Comparison of ENCODE assay signal across 12 mouse cellular contexts in genomic region chr6:38983060-38983459, GRCm38 (mm10).
DNase-seq lines count a peak whose midpoint lies in the region; ATAC-seq and TF ChIP-seq lines count a peak whose summit lies in the region.
"Had no signal": no experiment of that assay in that cellular context is flagged by ENCODE, and none has a peak within 500 bp of the region (broad histone marks: within the 10 kb centered on the region; RNA-seq: fewer than 3 reads in every experiment).

No protein-coding gene starts in this region.

- peak; percentile 13 for DNase-seq in forebrain, embryonic 14.5 days (ENCODE audit: low spot score)
- DNase-seq in left cerebral cortex, postnatal 14 days (ENCODE audit: low spot score in 2 of 2): peak; percentile 16 to 27
- no peak for DNase-seq in left cerebral cortex, adult 2 months (ENCODE audit: extremely low spot score in 1 of 2, low spot score in 2 of 2)
- DNase-seq in kidney, adult 18-20 months: peak; percentile 76
- DNase-seq in kidney, postnatal 36 days: peak; percentile 77 to 81
- no peak for DNase-seq in heart, adult 2 months
- no peak for DNase-seq in neural tube, embryonic 10.5 days (ENCODE audit: extremely low spot score, low spot score)
- DNase-seq: adrenal gland, adult 8-10 months; heart, postnatal 14 days; thymus, postnatal 25 days had no signal

- TF ChIP-seq POLR2A in heart, adult 2 months (IDR thresholded peaks at IDR 0.05; ENCODE audit: insufficient read depth, low read depth, low read length): no peak

- H3K4me2 ChIP-seq in forebrain, embryonic 14.5 days (ENCODE audit: low read length): no peak overlapping the region
- no peak overlapping the region for H3K4me2 ChIP-seq in forebrain, embryonic 15.5 days (replicated peaks)
- H3K4me2 ChIP-seq: embryonic facial prominence, embryonic 12.5 days had no signal

- H3K27ac ChIP-seq in forebrain, embryonic 14.5 days (ENCODE audit: low read depth, low read length): no peak overlapping the region
- no peak overlapping the region for H3K27ac ChIP-seq in forebrain, embryonic 15.5 days (replicated peaks)
- no peak overlapping the region for H3K27ac ChIP-seq in left cerebral cortex, adult 2 months
- no peak overlapping the region for H3K27ac ChIP-seq in heart, adult 2 months
- H3K27ac ChIP-seq: embryonic facial prominence, embryonic 12.5 days had no signal

- no peak for ATAC-seq in forebrain, embryonic 14.5 days
- ATAC-seq in forebrain, embryonic 15.5 days (replicated peaks): no peak

- H3K79me2 ChIP-seq in heart, adult 2 months (replicated peaks; ENCODE audit: control insufficient read depth, insufficient read depth, low read length): no peaks in the 10 kb centered on the region

- H3K4me1 ChIP-seq in forebrain, embryonic 14.5 days (ENCODE audit: control insufficient read depth, insufficient read depth, low read length): no peaks in the 10 kb centered on the region
- H3K4me1 ChIP-seq in forebrain, embryonic 15.5 days: no peaks in the 10 kb centered on the region
- H3K4me1 ChIP-seq in heart, adult 2 months (ENCODE audit: control insufficient read depth, insufficient read depth, low read length): no peaks in the 10 kb centered on the region
- H3K4me1 ChIP-seq: embryonic facial prominence, embryonic 12.5 days had no signal

- no peak for TF ChIP-seq EP300 in heart, adult 2 months (IDR thresholded peaks at IDR 0.05; ENCODE audit: insufficient read depth, low read depth, low read length)

- no peaks in the 10 kb centered on the region for H3K27me3 ChIP-seq in forebrain, embryonic 14.5 days (replicated peaks; ENCODE audit: control insufficient read depth, insufficient read depth, low read length)
- no peaks in the 10 kb centered on the region for H3K27me3 ChIP-seq in forebrain, embryonic 15.5 days
- no peaks in the 10 kb centered on the region for H3K27me3 ChIP-seq in heart, adult 2 months (ENCODE audit: control insufficient read depth, insufficient read depth, low read length)
- H3K27me3 ChIP-seq: embryonic facial prominence, embryonic 12.5 days had no signal

- no peaks in the 10 kb centered on the region for H3K36me3 ChIP-seq in forebrain, embryonic 14.5 days (ENCODE audit: control insufficient read depth, insufficient read depth, low read length)
- H3K36me3 ChIP-seq in forebrain, embryonic 15.5 days: no peaks in the 10 kb centered on the region
- H3K36me3 ChIP-seq in heart, adult 2 months (ENCODE audit: control insufficient read depth, insufficient read depth, low read length): no peaks in the 10 kb centered on the region
- H3K36me3 ChIP-seq: embryonic facial prominence, embryonic 12.5 days had no signal

- H3K9ac ChIP-seq in forebrain, embryonic 14.5 days (ENCODE audit: low read length): no peak overlapping the region
- no peak overlapping the region for H3K9ac ChIP-seq in forebrain, embryonic 15.5 days (replicated peaks)
- H3K9ac ChIP-seq in heart, adult 2 months (ENCODE audit: low read depth, low read length): no peak overlapping the region
- H3K9ac ChIP-seq: embryonic facial prominence, embryonic 12.5 days had no signal

- 63% methylated on average over 7 of the region's 7 CpGs for WGBS in forebrain, embryonic 14.5 days
- 58% methylated on average over 7 of the region's 7 CpGs for WGBS in forebrain, embryonic 15.5 days
- 47% methylated on average over 7 of the region's 7 CpGs for WGBS in heart, adult 2 months

- no peaks in the 10 kb centered on the region for H3K9me3 ChIP-seq in forebrain, embryonic 14.5 days (replicated peaks; ENCODE audit: control insufficient read depth, low read length)
- no peaks in the 10 kb centered on the region for H3K9me3 ChIP-seq in forebrain, embryonic 15.5 days
- H3K9me3 ChIP-seq: embryonic facial prominence, embryonic 12.5 days had no signal

- no peak overlapping the region for H3K4me3 ChIP-seq in forebrain, embryonic 14.5 days (ENCODE audit: low read depth, low read length)
- no peak overlapping the region for H3K4me3 ChIP-seq in forebrain, embryonic 15.5 days
- H3K4me3 ChIP-seq in left cerebral cortex, adult 2 months: no peak overlapping the region
- H3K4me3 ChIP-seq in heart, adult 2 months: no peak overlapping the region
- H3K4me3 ChIP-seq: embryonic facial prominence, embryonic 12.5 days had no signal

- no peak for TF ChIP-seq CTCF in left cerebral cortex, adult 2 months (IDR thresholded peaks at IDR 0.05)
- no peak for TF ChIP-seq CTCF in heart, adult 2 months (IDR thresholded peaks at IDR 0.05)

- intact Hi-C loops in left cerebral cortex, postnatal 14 days (cut with DNase I): no loop called here
- intact Hi-C loops in left cerebral cortex, adult 2 months (cut with DNase I): no loop called here
- intact Hi-C loops in heart, adult 2 months (cut with DNase I): no loop called here

Comparison
In these comparisons a context has a peak if more than half of its experiments do, and no peak if none do; other contexts are left out.
1. DNase-seq: peak in forebrain, embryonic 14.5 days (single experiment), left cerebral cortex, postnatal 14 days (2 of 2), kidney, adult 18-20 months (single experiment) and kidney, postnatal 36 days (2 of 2); none in left cerebral cortex, adult 2 months (0 of 2), heart, adult 2 months (0 of 2) and neural tube, embryonic 10.5 days (single experiment).